Mouse (Mus musculus) MEL (cell line): ENCODE measurements around the gene Prickle2. TPM values are rescaled to one million over a fixed set of nuclear protein-coding genes. Genes with fewer than 3 reads are reported as not detected.

Experiments
- DNase-seq: peaks from one replicate; pipeline ENCODE4 v3.0.0; 2011; ENCODE audit warnings: low read depth, low spot score
- H3K27ac ChIP-seq: 2 replicates; pipeline ENCODE4 v1.5.1; 2012; ENCODE audit warnings: low read depth, mild to moderate bottlenecking, control low read depth, low read length, moderate library complexity; ENCODE audit not compliant: control insufficient read depth
- H3K27me3 ChIP-seq, 2 experiments: fragments of 150-350 bp in 1 of 2; sonication (generic) in 1 of 2; 2 replicates each; pipeline ENCODE4 v1.6.1; 2012; ENCODE audit warnings: low read length in 2 of 2, mild to moderate bottlenecking in 2 of 2, improper control_type of control experiment in 1 of 2, moderate library complexity in 1 of 2; ENCODE audit not compliant: insufficient read depth in 2 of 2, control insufficient read depth in 1 of 2
- H3K36me3 ChIP-seq, 2 experiments: 2 replicates each; pipeline ENCODE4 v1.6.1; 2012 to 2014; ENCODE audit warnings: low read length in 2 of 2, improper control_type of control experiment in 1 of 2, inconsistent platforms in 1 of 2, mild to moderate bottlenecking in 1 of 2; ENCODE audit not compliant: insufficient read depth in 2 of 2, control insufficient read depth in 1 of 2
- H3K4me1 ChIP-seq, 2 experiments: fragments of 150-350 bp in 1 of 2; sonication (generic) in 1 of 2; 2 replicates each; pipeline ENCODE4 v1.6.1; 2012; ENCODE audit warnings: low read length in 2 of 2, improper control_type of control experiment in 1 of 2, mild to moderate bottlenecking in 1 of 2; ENCODE audit not compliant: insufficient read depth in 2 of 2, control insufficient read depth in 1 of 2
- H3K4me3 ChIP-seq, 2 experiments: fragments of 150-350 bp in 1 of 2; sonication (generic) in 1 of 2; 2 replicates each; pipeline ENCODE4 v1.5.1; 2012; ENCODE audit warnings: low read depth in 2 of 2, low read length in 2 of 2, mild to moderate bottlenecking in 2 of 2, moderate library complexity in 2 of 2, control low read depth in 1 of 2, improper control_type of control experiment in 1 of 2; ENCODE audit not compliant: control insufficient read depth in 1 of 2, insufficient read depth in 1 of 2
- H3K79me2 ChIP-seq: 2 replicates; pipeline ENCODE4 v1.6.1; 2012; ENCODE audit warnings: mild to moderate bottlenecking, low read length, moderate library complexity; ENCODE audit not compliant: control insufficient read depth, poor library complexity, insufficient read depth
- H3K9ac ChIP-seq: 2 replicates; pipeline ENCODE4 v1.6.1; 2012; ENCODE audit warnings: low read depth, mild to moderate bottlenecking, control low read depth, low read length, moderate library complexity; ENCODE audit not compliant: control insufficient read depth, poor library complexity, severe bottlenecking
- H3K9me3 ChIP-seq: fragments of 150-350 bp; sonication (generic); replicated peaks from 2 replicates; pipeline ENCODE4 v1.6.1; 2012; ENCODE audit warnings: mild to moderate bottlenecking, low read length, improper control_type of control experiment, moderate library complexity; ENCODE audit not compliant: insufficient read depth
- CHD1 ChIP-seq: IDR thresholded peaks from 2 replicates; pipeline ENCODE4 v1.6.1; 2012; ENCODE audit warnings: low read depth, mild to moderate bottlenecking, inconsistent platforms, low read length, improper control_type of control experiment
- CHD2 ChIP-seq: IDR thresholded peaks from 2 replicates; pipeline ENCODE4 v1.6.1; 2011; ENCODE audit warnings: low read length, improper control_type of control experiment
- CTCF ChIP-seq, 3 experiments: IDR thresholded peaks in 2 of 3; conservative IDR thresholded peaks in 1 of 3; 2 replicates each; pipeline ENCODE4 v1.5.1; 2011 to 2012; ENCODE audit warnings: low read length in 3 of 3, low read depth in 2 of 3, mild to moderate bottlenecking in 2 of 3, improper control_type of control experiment in 1 of 3, inconsistent platforms in 1 of 3, mixed read lengths in 1 of 3, moderate library complexity in 1 of 3; ENCODE audit not compliant: control insufficient read depth in 1 of 3, insufficient read depth in 1 of 3, poor library complexity in 1 of 3, severe bottlenecking in 1 of 3
- ELF1 ChIP-seq: IDR thresholded peaks from 2 replicates; pipeline ENCODE4 v1.6.1; 2014; ENCODE audit warnings: low read depth, mild to moderate bottlenecking, inconsistent platforms, low read length, improper control_type of control experiment, moderate library complexity
- EP300 ChIP-seq, 2 experiments: IDR thresholded peaks; 2 replicates each; pipeline ENCODE4 v1.6.1; 2011; ENCODE audit warnings: improper control_type of control experiment in 2 of 2, low read length in 2 of 2, low read depth in 1 of 2, mild to moderate bottlenecking in 1 of 2
- ETS1 ChIP-seq: IDR thresholded peaks from 2 replicates; pipeline ENCODE4 v1.6.1; 2012; ENCODE audit warnings: low read depth, mild to moderate bottlenecking, inconsistent platforms, low read length, improper control_type of control experiment, moderate library complexity
- GABPA ChIP-seq: IDR thresholded peaks from 2 replicates; pipeline ENCODE4 v1.6.1; 2012; ENCODE audit warnings: low read depth, mild to moderate bottlenecking, inconsistent platforms, low read length, improper control_type of control experiment, moderate library complexity
- GATA1 ChIP-seq: IDR thresholded peaks from 2 replicates; pipeline ENCODE4 v1.6.1; 2011; ENCODE audit warnings: low read depth, low read length, improper control_type of control experiment
- HCFC1 ChIP-seq: IDR thresholded peaks from 2 replicates; pipeline ENCODE4 v1.6.1; 2012; ENCODE audit warnings: low read depth, mild to moderate bottlenecking, inconsistent platforms, low read length, improper control_type of control experiment, moderate library complexity
- KAT2A ChIP-seq: conservative IDR thresholded peaks from 2 replicates; pipeline ENCODE4 v1.6.1; 2012; ENCODE audit warnings: low read depth, low read length, improper control_type of control experiment, inconsistent platforms
- MAX ChIP-seq: IDR thresholded peaks from 2 replicates; pipeline ENCODE4 v1.6.1; 2011; ENCODE audit warnings: low read length, improper control_type of control experiment
- MEF2A ChIP-seq: IDR thresholded peaks from 2 replicates; pipeline ENCODE4 v1.6.1; 2014; ENCODE audit warnings: low read depth, mild to moderate bottlenecking, inconsistent platforms, low read length, improper control_type of control experiment; ENCODE audit not compliant: poor library complexity, insufficient replicate concordance, severe bottlenecking; ENCODE audit errors: extremely low read depth
- MXI1 ChIP-seq: IDR thresholded peaks from 2 replicates; pipeline ENCODE4 v1.6.1; 2011; ENCODE audit warnings: mild to moderate bottlenecking, low read depth, low read length, improper control_type of control experiment
- MYB ChIP-seq: IDR thresholded peaks from 2 replicates; pipeline ENCODE4 v1.6.1; 2011; ENCODE audit warnings: mild to moderate bottlenecking, low read depth, low read length, improper control_type of control experiment
- MYC ChIP-seq: IDR thresholded peaks from 2 replicates; pipeline ENCODE4 v1.6.1; 2011; ENCODE audit warnings: low read depth, mild to moderate bottlenecking, low read length, improper control_type of control experiment, moderate library complexity
- NELFE ChIP-seq: IDR thresholded peaks from 2 replicates; pipeline ENCODE4 v1.6.1; 2011; ENCODE audit warnings: low read depth, low read length, improper control_type of control experiment
- POLR2A ChIP-seq, 2 experiments: IDR thresholded peaks; 2 replicates each; pipeline ENCODE4 v1.6.1; 2011 to 2012; ENCODE audit warnings: low read length in 2 of 2, mild to moderate bottlenecking in 2 of 2, control low read depth in 1 of 2, improper control_type of control experiment in 1 of 2, low read depth in 1 of 2, moderate library complexity in 1 of 2; ENCODE audit not compliant: control insufficient read depth in 1 of 2, insufficient read depth in 1 of 2, poor library complexity in 1 of 2
- RAD21 ChIP-seq: IDR thresholded peaks from 2 replicates; pipeline ENCODE4 v1.6.1; 2011; ENCODE audit warnings: mild to moderate bottlenecking, low read depth, low read length, improper control_type of control experiment
- RCOR1 ChIP-seq: IDR thresholded peaks from 2 replicates; pipeline ENCODE4 v1.6.1; 2012; ENCODE audit warnings: low read depth, mild to moderate bottlenecking, inconsistent platforms, low read length, improper control_type of control experiment
- SMC3 ChIP-seq: IDR thresholded peaks from 2 replicates; pipeline ENCODE4 v1.6.1; 2011; ENCODE audit warnings: low read depth, low read length, improper control_type of control experiment
- TAL1 ChIP-seq: IDR thresholded peaks from 2 replicates; pipeline ENCODE4 v1.6.1; 2012; ENCODE audit warnings: mild to moderate bottlenecking, inconsistent platforms, low read length, moderate library complexity, mixed read lengths
- USF2 ChIP-seq, 2 experiments: IDR thresholded peaks; 2 replicates each; pipeline ENCODE4 v1.6.1; 2011 to 2012; ENCODE audit warnings: improper control_type of control experiment in 2 of 2, low read length in 2 of 2, borderline replicate concordance in 1 of 2, inconsistent platforms in 1 of 2, low read depth in 1 of 2, mild to moderate bottlenecking in 1 of 2; ENCODE audit not compliant: insufficient read depth in 1 of 2
- ZC3H11A ChIP-seq: IDR thresholded peaks from 2 replicates; pipeline ENCODE4 v1.6.1; 2012; ENCODE audit warnings: low read depth, mild to moderate bottlenecking, inconsistent platforms, low read length, improper control_type of control experiment
- polyA plus RNA-seq, 2 experiments: library from polyadenylated mRNA; stranded (reverse) in 1 of 2; unstranded in 1 of 2; fragments of >175 nt in 1 of 2; fragments of >200 nt in 1 of 2; gene quantifications; 2 replicates each; pipeline versions ENCODE4 v1.2.1 to v1.2.4; 2012; ENCODE audit warnings: low replicate concordance in 2 of 2, low read depth in 1 of 2; ENCODE audit not compliant: insufficient read length in 2 of 2, insufficient read depth in 1 of 2, missing spikeins in 1 of 2
- total RNA-seq: library from RNA; depleted of rRNA; stranded (reverse); fragments of 300-350 nt; gene quantifications from 2 replicates; pipeline ENCODE4 v1.2.3, GENCODE M21; 2012

The Prickle2 gene
- total and polyA plus RNA-seq, 3 experiments, result not detected

DNA sequence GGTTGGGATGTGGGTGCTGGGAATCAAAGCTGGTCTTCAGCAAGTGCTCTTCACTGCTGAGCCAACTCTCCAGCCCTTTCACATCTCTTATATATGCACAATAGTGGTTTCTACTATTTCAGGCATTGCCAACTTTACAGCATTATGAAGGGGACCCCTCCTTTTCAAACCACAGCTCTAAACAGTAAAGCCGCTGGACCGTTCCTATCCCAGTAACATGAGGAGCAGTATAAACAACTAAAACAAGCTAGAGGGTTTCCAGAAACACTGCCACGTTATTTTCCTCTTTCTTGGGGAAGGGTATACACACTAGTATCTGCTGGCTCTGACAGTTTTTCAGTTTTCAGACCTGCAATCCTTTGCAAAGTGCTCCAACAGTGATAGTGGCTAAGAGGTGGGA, 179.7 kb downstream of the Prickle2 start:
- no peaks in the 10 kb centered on the region for H3K4me1 ChIP-seq
- H3K9me3 ChIP-seq, result no peaks in the 10 kb centered on the region

DNA sequence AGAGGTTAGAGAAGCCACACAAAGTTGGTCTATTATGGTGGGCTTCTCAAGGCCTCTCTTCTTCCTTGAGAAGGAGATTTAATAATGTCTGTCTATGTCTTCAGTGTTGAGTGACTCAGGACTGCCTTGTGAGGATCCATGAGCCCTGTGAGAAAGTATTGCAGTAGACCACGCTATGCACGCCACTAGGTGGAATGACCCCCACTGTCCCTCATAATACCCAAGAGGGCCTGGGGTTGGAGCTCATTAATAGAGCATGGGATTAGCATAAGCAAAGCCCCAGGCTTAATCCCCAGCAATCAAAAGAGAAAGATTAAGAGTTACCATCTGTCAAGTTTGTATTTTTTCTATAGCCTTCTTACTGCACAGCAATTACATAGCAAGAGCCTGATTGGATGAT, 180.3 kb downstream of the Prickle2 start:
- no peak for DNase-seq
- no peaks in the 10 kb centered on the region for H3K36me3 ChIP-seq
- H3K27ac ChIP-seq, result no peak overlapping the region
- no peaks in the 10 kb centered on the region for H3K4me1 ChIP-seq
- no peaks in the 10 kb centered on the region for H3K79me2 ChIP-seq
- H3K9ac ChIP-seq, result no peak overlapping the region
- no peak for TF ChIP-seq ETS1
- TF ChIP-seq MEF2A, result no peak
- no peak for TF ChIP-seq HCFC1
- no peak for TF ChIP-seq GABPA
- TF ChIP-seq MXI1, result no peak
- TF ChIP-seq MYB, result no peak
- no peak for TF ChIP-seq MYC
- TF ChIP-seq CTCF (IDR thresholded peaks at IDR 0.05 in 2 of 3, conservative IDR thresholded peaks at IDR 0.05 in 1 of 3; ENCODE audit: control insufficient read depth in 1 of 3, insufficient read depth in 1 of 3, low read depth in 2 of 3, low read length in 3 of 3, poor library complexity in 1 of 3, severe bottlenecking in 1 of 3), result no peak
- TF ChIP-seq USF2 (IDR thresholded peaks at IDR 0.05; ENCODE audit: borderline replicate concordance in 1 of 2, insufficient read depth in 1 of 2, low read depth in 1 of 2, low read length in 2 of 2), result no peak
- no peak for TF ChIP-seq RCOR1
- TF ChIP-seq TAL1, result no peak
- no peak for TF ChIP-seq MAX
- TF ChIP-seq POLR2A (IDR thresholded peaks at IDR 0.05; ENCODE audit: control insufficient read depth in 1 of 2, insufficient read depth in 1 of 2, low read depth in 1 of 2, low read length in 2 of 2, poor library complexity in 1 of 2), result no peak
- no peak for TF ChIP-seq ELF1
- no peak for TF ChIP-seq GATA1
- no peak for TF ChIP-seq KAT2A
- H3K9me3 ChIP-seq, result no peaks in the 10 kb centered on the region
- H3K27me3 ChIP-seq, result no peaks in the 10 kb centered on the region
- no peak overlapping the region for H3K4me3 ChIP-seq

More for the DNA sequence above, 179.7 kb downstream of the Prickle2 start:
- TF ChIP-seq RAD21 (no peak), RCOR1 (no peak), MYB (no peak), NELFE (no peak), EP300 (IDR thresholded peaks at IDR 0.05; ENCODE audit: low read depth in 1 of 2, low read length in 2 of 2) (no peak), SMC3 (no peak), CHD1 (no peak), CHD2 (no peak), USF2 (IDR thresholded peaks at IDR 0.05; ENCODE audit: borderline replicate concordance in 1 of 2, insufficient read depth in 1 of 2, low read depth in 1 of 2, low read length in 2 of 2) (no peak), ZC3H11A (no peak)
- Histone ChIP-seq H3K36me3 (no peaks in the 10 kb centered on the region), H3K27me3 (no peaks in the 10 kb centered on the region), H3K27ac (no peak overlapping the region), H3K79me2 (no peaks in the 10 kb centered on the region), H3K4me3 (no peak overlapping the region), H3K9ac (no peak overlapping the region)
- DNase-seq, result no peak
